Mouse (Mus musculus): Measurements from ENCODE around the gene Creg2.
A peak's percentile ranks its signal among the peaks of the same experiment; 100 is the strongest.
"Not testable (repeated sequence)": the region's sequence is repeated elsewhere in the genome, so short reads cannot be mapped to it uniquely, and the experiment has no call there.

The Creg2 gene

DNA sequence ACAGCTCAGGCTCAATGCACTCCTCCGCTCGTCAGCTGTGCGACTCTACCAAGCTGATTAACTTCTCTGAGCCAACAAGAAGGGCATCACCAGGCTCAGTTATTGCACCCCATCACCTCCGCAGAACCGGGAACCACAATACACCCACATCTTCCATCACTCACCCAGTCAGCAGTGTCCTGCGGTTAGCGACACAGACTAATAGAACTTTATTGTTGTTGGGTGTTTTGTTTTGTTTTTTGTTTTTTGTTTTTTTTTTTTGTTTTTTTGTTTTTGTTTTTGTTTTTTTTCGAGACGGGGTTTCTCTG, at the start of gene Creg2:
Gene Creg2 (minus strand): TSS at position 234 of the 308 bp plus-strand sequence.
- DNase-seq (ENCODE audit: low spot score), result peak; percentile 31

DNA sequence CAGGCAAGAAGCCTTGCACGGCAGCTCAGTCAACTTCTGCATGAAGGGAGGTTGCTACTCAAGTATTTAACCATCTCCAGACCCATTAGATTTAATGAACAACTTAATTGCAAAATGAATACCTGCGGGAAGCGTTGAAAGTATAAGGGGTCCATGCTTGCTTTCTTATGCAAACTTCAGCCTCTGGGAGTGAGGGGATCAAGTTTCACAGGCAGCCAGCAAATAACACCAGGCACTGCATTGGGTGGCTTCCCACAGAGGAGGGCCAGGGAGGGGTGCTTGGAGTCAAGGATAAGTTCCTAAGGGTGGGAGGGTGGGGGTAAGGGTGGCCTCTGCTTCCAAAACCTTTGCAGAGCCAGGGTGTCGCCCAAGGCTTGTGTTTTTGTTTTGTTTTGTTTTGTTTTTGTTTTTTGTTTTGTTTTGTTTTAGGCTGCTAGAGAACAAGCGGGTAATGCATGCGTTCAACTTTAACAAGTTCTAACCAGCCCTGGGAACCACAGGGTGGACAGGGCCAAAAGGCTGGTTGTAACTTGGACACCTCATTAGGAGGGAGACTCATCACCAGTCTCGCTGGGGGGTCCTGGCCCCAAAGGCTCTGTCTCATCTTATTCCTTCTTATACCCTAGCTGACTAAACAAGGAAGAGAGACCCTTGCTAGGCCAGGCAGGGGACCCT, 49.5 kb upstream of the Creg2 start:
- DNase-seq (ENCODE audit: low spot score), result no peak

DNA sequence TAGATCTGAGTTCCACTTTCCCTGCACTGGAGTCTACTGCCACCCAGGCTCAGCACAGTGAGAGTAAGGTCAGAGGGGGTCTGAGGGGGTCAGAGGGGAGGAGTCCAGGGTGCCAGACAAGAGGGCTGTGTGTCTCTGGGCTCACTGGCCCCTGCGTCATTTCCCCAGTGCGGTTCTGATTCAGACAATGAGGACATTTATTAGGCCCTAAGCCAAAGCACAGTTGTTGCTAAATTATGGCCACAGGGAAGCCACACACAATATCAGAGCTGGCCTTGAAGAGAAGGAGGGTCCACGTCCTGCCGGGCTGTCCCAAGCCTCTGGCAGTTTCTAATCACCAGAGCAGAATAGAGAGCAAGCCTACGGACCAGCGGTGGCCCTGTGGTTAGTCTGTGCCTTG, 47.2 kb upstream of the Creg2 start:
- DNase-seq (ENCODE audit: low spot score), result no peak

DNA sequence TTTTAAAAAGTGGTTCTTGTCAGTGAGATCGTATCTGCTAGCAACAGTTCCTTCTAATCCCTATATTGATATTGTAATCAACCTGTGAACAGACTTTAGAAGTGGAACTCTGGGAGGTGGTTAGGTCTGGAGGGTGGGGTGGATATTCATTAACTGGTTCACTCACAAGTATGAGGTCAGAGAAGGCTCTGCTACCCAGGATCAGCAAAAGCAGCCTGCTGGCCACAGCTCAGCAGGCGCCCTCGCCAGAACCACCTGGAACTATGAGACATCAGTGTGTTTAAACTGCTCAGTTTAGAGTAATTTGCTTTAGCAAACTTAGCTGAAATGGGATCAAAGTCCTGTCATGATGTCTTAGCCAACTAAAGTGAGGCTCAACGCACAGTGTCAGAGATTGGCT, 43.9 kb upstream of the Creg2 start:
- DNase-seq (ENCODE audit: low spot score), result no peak

DNA sequence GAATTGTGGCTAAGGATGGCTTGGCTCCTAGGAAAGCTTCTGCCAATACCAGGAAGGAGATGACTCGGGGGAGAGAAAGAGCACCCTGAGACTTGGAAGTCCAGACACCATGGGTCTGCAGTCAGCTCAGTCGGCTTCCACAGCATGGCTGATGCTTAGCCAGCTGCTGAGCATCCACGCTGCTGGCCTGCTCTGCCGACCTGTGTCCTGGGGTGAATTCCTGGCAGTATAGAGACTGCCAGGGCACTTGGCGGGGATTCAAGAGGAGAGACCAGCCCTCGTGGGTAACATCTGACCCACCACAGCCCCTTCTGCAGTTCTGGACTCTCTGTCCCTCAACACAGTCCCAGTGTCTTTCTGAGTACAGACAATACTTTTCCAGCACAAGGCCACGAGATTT, 43.5 kb upstream of the Creg2 start:
- no peak for DNase-seq (ENCODE audit: low spot score)

DNA sequence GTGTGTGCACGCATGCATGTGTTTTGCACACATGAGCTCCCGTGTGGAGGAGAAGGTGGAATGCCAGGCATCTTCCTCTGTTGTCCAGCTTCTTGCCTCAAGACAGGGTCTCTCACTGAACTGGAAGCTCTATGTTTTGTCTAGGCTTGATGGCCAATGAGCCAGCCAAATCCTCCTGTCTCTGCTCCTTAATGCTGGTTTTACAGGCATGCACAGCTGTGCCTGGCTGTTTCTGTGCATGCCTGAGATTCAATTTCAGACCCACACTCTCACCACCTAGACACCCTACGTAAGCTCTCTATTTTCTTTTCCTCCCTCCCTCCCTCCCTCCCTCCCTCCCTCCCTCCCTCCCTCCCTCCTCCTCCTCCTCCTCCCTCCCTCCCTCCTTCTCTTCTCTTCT, 40.7 kb upstream of the Creg2 start:
- no peak for DNase-seq (ENCODE audit: low spot score)

DNA sequence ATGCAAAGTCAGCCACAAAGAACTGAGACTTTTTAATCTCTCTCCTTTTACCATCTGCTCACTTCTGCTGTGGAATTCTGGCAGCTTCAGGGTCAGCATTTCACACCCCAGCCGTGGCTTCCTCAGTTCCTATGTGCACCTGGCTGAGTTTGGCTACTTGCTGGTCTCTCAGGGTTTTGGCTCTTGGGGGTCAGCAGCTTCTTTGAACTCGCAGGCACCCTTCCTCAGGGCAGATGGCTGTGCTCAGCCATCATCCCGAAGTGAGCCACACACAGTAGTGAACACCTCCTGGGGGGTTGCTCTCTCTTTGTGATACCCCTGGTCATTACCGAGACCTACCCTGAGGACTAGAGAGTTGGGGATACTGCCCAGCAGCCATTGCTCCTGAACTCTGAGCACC, 39.8 kb upstream of the Creg2 start:
- no peak for DNase-seq (ENCODE audit: low spot score)

DNA sequence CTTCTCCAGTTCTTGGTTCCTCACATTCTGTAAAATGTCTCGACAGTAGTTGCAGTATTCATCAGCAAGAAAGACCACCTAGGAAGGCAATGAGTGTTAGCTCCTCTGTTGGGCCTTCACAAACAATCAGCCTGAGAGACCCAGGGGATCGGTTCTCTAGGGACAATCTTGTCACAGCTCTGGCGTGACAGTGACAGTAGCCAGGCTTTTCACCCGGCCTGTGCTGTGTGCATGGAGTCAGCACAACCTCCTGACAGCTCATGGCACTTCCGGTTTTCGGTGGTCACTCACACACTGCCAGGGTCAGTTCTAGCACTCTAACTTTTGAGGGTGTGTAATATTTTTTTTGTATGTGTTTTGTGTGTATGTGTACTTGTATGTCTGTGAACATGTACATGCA, 37.3 kb upstream of the Creg2 start:
- no peak for DNase-seq (ENCODE audit: low spot score)

DNA sequence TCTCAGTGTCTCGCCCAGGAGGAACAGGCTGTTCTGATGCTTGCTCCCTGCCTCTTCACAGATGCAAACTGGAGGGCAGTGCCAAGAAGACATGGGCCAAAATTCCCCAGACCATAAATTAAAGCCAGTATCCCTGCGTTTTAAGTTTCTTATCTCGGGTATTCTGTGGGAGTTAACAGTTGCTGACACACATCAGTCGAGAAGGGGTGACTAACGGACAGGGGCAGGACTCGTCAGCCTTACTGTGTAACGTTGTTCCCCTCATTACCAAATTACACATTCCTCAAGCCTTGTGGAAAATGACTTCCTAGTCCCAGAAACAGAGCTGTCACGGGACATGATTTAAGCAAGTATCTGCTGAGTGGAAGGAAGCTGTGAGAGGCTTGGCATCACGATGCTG, 36.0 kb upstream of the Creg2 start:
- no peak for DNase-seq (ENCODE audit: low spot score)

DNA sequence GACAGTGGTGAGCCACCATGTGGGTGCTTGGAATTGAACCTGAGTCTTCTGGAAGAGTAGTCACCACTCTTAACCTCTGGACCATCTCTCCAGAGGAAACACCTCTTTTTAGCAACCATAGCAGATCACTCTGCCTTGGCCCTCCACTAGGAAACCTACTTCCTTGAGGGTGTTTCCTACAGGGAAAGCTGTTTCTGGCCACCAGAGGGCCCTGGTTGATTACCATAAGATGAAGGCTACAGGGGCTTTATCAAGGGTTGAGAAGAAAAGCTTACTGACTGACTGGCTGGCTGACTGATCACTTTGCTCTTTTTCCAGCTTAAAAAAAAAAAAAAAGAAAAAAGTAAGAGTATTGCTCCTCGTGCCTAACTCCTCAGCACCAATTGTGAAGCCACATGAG, 34.6 kb upstream of the Creg2 start:
- DNase-seq (ENCODE audit: low spot score), result peak; percentile 74

DNA sequence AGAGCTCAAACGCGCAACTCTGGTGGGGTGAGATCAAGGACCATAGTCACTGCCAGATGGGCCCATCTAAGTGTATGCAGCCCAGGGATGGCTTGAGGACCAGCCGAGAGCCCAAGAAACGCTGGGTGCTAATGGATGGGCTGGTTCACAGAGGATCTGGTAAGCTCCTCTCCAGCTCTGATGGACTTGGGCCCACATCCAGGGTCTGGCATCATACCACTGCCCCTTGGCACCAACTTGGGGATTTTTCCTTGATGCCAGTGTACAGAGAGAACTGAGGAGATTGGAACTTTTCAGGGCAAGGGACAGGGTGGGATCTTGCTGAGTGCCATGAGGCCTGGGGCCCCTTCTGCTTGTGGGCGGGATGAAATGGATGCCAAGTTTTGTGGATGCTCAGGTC, 30.4 kb upstream of the Creg2 start:
- DNase-seq (ENCODE audit: low spot score), result no peak

DNA sequence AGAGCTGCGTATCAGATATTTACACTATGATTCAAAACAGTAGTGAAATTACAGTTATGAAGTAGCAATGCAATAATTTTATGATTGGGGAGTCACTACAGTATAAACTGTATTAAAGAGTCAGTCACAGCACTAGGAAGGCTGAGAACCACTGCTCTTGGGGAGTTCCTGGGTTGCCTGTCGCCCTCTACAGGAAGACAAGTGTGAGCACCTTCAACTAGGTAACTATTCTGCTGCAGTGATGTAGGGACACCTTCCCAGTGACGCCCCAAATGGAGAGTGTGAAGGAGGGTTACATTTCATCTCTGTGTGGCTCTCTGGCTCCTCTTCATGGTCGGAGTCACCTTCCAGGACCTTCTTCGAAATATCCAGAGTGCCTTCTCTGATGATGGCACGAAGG, 29.3 kb upstream of the Creg2 start:
- DNase-seq (ENCODE audit: low spot score), result no peak

DNA sequence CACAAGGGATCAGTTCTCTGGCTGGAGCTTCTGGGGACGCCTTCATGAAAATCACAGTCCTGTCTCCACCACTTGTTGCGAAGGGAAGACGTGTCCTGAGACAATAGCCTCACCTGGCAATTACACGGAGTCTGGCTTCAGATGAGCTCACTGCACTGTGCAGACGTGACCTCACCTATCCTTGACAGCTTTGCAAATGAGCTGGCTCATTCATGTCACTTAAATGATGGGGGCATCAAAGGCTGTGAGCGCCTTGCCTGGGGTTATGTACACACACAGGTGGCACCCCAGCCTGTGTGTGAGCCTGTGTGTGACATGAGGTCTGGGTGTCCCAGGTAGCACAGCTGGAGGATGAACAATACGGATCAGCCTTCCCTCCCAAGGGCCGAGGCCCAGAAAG, 27.6 kb upstream of the Creg2 start:
- DNase-seq (ENCODE audit: low spot score), result no peak

DNA sequence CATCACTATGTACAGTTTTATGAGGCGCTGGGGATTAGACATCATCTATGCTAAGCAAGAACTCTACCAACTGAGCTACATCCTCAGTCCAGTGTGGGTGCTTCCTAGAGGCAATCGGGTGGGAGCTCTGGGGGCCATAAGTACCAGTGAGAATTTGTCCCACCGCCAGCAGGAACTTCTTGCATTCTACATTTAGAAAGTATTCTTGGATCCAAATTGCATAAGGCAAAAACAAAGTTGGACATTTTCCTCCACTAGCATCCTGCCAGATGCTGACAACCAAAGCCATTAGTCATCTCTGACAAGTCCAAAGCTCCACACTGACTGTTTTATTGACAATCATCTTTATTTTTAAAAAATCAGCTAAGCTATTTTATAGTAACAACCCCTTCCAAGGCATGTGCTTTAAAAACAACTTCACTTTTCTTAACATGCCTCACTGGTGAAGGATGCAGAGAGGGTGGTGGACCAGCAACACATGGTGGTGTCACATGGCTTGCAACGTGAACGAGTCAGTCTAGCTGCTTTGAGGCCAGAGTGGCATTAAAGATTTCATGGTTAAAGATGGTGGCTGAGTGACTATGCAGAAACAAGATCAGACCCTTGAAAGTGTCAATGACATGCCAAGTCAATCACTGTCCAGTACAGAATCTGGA, 25.1 kb upstream of the Creg2 start:
- no peak for DNase-seq (ENCODE audit: low spot score)

DNA sequence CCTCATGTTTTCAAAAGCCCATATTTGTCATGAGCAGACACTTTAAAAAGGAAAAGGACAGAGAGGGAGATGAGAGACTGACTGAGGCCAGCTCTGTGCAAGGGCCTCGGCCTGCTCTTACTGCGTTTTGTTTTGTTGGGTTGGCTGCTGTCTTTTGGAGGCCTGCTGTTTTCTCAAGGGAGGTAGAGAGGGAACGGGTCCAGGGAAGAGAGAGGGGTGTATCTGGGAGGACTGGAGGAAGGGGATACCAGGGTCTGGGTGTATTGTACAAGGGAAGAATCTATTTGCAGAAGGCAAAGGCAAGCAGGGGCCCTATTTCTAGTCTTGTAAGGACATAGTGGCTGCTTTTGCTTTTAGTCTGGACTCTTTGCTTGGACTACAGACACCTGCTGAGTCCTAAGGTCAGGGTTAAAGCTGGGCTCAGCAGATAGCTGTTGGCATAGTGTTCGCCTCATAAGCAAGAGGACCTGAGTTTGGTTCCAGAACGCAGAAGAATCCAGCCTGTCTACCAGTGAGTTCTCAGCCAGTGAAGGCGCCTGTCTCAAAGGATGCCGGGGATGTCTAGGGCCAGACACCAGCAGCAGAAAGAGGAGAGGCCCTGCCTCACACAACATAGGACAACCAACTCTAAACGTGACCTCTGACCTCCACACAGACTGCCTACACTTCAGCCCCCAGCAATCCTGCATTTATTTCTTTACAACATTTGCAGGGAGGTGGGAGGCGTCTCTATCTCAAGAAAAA, 21.3 kb upstream of the Creg2 start:
- DNase-seq (ENCODE audit: low spot score), result no peak

DNA sequence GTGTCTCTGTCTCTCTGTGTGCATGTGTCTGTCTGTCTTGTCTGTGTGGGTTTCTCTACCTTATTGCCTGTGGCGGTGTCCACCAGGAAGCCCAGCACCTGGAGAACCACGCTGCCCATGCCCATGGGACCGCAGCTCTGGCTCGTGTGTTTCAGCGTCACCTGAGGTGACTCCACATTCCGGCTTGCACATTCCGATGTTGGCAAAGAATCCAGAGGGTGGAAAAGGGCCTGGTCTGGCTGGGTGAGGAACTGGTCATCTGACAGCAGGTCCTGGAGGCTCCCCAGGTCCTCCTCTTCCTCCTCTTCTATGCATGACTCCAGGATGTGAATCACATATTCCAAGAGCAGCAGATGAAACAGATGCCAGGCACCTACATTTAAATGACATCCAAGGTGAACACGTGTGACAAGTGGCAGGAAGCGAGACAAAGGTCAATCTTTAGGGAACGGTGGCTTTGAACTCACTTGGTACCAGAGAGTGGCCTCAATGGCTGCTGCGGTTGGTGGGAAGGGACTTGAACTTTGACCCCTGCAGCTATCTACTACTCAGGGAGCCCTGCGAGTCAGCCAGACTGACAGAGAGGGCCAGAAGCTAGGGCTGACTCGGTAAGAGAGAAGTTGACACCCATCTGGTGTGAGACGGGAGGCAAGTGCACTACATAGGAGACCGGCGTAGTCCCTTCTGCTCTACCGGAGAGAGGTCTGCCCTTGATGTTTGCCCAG, 19.1 kb upstream of the Creg2 start:
- DNase-seq (ENCODE audit: low spot score), result no peak

DNA sequence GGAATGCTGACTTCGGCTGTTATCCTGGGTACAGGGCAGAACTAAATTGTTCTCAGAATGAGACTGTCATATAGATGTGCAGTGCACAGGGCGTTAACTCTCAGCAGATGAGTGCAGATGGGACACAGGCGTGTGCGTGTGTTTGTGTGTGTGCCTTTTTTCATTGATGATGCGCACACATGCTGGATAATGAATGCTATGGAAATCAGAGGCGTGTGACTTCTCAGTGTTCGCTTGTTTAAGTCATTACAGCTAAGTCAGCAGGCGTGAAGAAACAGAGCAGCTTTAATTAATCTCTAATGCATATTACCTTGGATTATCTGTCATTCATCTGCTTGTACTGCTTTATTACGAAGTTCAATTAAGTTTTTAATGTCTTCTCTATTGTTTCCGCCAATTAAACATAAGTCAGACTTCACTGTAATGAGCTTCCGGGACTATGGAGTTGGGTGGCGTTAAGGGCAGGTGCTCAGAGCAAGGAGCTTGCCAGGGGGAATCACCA, 15.5 kb upstream of the Creg2 start:
- DNase-seq (ENCODE audit: low spot score), result no peak

DNA sequence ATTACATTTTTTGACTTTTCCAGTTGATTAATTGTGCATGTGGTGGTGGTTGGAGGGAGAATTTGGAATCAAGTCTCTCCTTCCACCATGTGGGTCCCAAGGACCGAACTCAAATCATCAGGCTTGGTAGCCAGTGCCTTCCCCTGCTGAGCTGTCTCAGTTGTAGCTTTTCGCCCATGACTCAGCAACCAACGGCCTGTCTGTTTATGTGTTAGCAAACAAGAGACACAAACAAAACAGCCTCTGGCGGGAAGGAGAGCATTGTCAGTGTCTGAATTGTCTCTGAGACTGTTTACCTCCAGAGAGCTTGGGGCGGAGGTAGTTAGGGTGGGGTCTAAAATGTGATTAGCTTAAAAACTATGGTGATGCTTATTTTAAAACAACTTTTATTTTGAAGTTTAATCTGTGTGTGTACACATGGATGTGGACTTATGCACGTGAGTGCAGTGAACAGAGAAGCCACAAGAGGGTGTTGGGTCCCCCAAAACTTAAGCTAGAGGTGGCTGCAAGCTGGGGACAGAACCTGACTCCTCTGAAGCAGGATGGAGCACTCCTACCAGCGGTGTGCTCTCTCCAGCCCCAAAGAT, 12.9 kb upstream of the Creg2 start:
- no peak for DNase-seq (ENCODE audit: low spot score)

DNA sequence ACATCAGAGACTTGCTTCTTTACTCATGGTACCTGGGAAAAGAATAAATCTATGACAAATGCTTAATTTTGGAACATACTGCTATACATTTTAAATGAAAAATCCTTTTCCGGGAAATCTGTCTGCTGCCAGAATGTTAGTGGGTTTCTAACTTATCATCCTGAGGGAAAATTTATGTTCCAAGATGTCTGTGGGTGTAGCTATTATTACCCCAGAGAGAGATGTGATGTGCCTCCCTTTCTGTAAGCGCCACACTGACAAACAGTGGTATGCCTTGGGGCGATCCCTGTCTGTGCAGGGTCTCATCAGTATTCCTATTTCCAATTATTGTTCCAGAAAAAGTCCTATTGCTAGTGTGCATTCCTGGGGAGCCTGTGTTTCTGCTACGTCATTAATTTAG, 11.8 kb upstream of the Creg2 start:
- DNase-seq (ENCODE audit: low spot score), result no peak

DNA sequence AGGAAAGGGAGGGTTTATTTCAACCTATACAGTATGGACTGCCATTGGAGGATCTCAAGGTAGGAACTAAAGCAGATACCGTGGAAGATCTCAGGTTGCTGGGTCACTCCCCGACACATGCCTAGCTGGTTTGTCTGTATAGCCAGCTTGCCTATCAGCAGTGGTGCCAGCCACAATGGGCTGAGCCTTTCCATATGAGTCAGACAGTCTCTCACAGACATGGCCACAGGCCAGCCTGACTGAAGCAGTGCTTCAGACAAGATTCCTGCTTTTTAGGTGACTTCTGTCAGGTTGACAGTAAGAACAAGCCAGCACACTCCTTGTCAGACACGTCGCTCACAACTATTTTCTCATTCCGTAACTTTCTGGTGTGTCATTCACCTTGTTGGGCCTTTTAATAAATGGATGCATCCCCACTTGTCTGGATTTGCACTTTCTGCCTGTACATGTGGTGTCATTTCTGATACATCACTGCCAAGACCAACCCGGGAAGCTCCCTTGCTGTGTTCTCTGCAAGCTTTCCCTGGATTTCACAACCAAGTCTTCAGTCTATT, 5.8 kb upstream of the Creg2 start:
- no peak for DNase-seq (ENCODE audit: low spot score)

DNA sequence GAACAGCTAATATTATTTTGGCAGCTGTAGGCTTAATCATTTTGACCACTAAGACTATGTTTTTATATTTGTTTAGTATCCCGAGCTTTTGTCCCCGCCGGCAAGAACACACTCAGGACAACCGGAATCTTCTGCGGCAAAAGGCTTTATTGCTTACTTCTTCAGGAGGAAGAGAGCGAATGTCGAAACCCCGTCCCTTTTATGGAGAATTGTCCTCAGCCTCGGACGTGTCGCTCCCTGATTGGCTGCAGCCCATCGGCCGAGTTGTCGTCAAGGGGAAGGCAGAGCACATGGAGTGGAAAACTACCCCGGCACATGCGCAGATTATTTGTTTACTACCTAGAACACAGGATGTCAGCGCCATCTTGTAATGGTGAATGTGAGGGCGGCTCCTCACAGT, 3.6 kb upstream of the Creg2 start:
- DNase-seq (ENCODE audit: low spot score), result not testable (repeated sequence)

DNA sequence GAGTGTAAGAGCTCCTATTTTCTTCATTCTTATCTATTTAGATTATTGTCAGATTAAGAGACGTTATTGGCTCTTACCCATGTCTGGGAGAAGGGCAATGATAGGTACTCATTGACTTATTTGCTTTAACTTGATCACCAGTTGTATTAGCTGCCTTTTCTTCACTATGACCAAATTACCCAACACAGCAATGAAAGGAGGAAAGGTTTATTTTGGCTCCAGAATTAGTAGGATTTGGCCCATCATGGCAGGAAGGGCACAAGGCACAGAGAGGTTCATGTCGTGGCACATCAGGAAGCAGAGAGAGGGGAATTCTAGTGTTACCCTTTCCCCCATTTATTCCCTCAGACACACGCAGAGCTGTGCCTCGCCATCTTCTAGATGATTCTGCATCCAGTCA, 1.8 kb upstream of the Creg2 start:
- DNase-seq (ENCODE audit: low spot score), result no peak
